Mouse (Mus musculus): ENCODE results near the gene Cacng2.

DNA sequence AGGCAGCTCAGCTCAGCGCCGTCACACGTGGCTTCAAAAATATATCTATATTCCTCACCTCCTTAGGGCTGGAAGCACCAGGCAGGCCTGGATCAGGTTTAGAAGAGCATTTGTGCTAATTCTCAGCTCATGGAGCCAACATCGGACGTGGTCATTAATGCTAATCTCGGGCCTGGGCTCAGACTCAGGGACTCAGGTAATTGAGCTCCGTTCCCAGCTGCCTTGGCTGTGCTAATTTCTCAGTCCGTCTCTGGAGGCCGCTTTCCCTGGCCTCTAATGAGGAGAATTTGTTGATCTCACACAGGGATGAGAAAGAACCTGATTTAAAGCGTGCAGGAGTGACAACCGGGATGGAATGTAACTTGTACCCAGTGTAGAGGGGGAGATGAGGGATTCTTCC is 44.6 kb upstream of the Cacng2 start:
- no peak for TF ChIP-seq CTCF (IDR thresholded peaks at IDR 0.05; ENCODE audit: insufficient read depth, low read depth, low read length)
- TF ChIP-seq POLR2A (IDR thresholded peaks at IDR 0.05; ENCODE audit: insufficient read depth, low read depth, low read length): no peak
